Mouse (Mus musculus) embryonic facial prominence, embryonic 10.5 days (tissue): Measurements from ENCODE around the gene Edc4. TPM values are rescaled to one million over a fixed set of nuclear protein-coding genes. Genes with fewer than 3 reads are reported as not detected.
"Not testable (repeated sequence)": the region's sequence is repeated elsewhere in the genome, so short reads cannot be mapped to it uniquely, and the experiment has no call there.

Source experiments
- DNase-seq: peaks from one replicate; pipeline ENCODE4 v3.0.0-alpha.2; 2017; ENCODE audit warnings: low spot score
- H3K27ac ChIP-seq: fragments of 300-500 bp; sonication (generic); replicated peaks from 2 replicates; pipeline ENCODE4 v1.5.1; 2016; ENCODE audit warnings: mild to moderate bottlenecking
- H3K27me3 ChIP-seq: fragments of 300-500 bp; sonication (generic); replicated peaks from 2 replicates; pipeline ENCODE4 v1.6.1; 2016; ENCODE audit warnings: low read depth, mild to moderate bottlenecking; ENCODE audit not compliant: poor library complexity, severe bottlenecking
- H3K36me3 ChIP-seq: fragments of 300-500 bp; sonication (generic); replicated peaks from 2 replicates; pipeline ENCODE4 v1.6.1; 2016; ENCODE audit warnings: mild to moderate bottlenecking, moderate library complexity
- H3K4me1 ChIP-seq: fragments of 300-500 bp; sonication (generic); 2 replicates; pipeline ENCODE4 v1.6.1; 2016
- H3K4me3 ChIP-seq: fragments of 300-500 bp; sonication (generic); 2 replicates; pipeline ENCODE4 v1.5.1; 2016; ENCODE audit warnings: mild to moderate bottlenecking, moderate library complexity
- H3K9me3 ChIP-seq: fragments of 300-500 bp; sonication (generic); 2 replicates; pipeline ENCODE4 v1.6.1; 2016; ENCODE audit warnings: mild to moderate bottlenecking
- WGBS: fragments of 180-500 bp; shearing (Covaris S2); methylation state at CpG from one replicate; pipeline ENCODE4 v1.1.7; 2016; 5-methylcytosine and 5-hydroxymethylcytosine counted together
- polyA plus RNA-seq: library from polyadenylated mRNA; unstranded; fragments of >200 nt; fragmentation: Nextera tagmentation; extraction: Ambion mirVana; gene quantifications from 2 replicates; pipeline ENCODE4 v1.2.1, GENCODE M21; 2016

Edc4 gene
- 69.8 and 78.4 TPM in 2 replicates for polyA plus RNA-seq

- peak within 1 kb of the TSS; percentile 95 for H3K4me3 ChIP-seq
- H3K4me1 ChIP-seq, result peaks cover 30% of the 10 kb centered on the region
- H3K27ac ChIP-seq, result peak within 1 kb of the TSS; percentile 90
- peak; percentile 87 for DNase-seq
- WGBS, result under 1% methylated on average over 45 of the region's 45 CpGs
- H3K36me3 ChIP-seq, result peaks cover 66% of the 10 kb centered on the region
- H3K27me3 ChIP-seq, result no peaks in the 10 kb centered on the region
- no peaks in the 10 kb centered on the region for H3K9me3 ChIP-seq
These were observed at the start of gene Edc4 for GRCm38 (mm10) chr8:105880754-105881520. Gene Edc4, plus strand, starts transcription at chr8:105880881.

- not testable (repeated sequence) for DNase-seq, H3K27ac ChIP-seq, H3K9me3 ChIP-seq, H3K36me3 ChIP-seq, H3K27me3 ChIP-seq, H3K4me3 ChIP-seq, H3K4me1 ChIP-seq
- 88% methylated on average over 2 of the region's 2 CpGs for WGBS
These were observed 46.9 kb upstream of the Edc4 start for GRCm38 (mm10) chr8:105833740-105834139.

- Histone ChIP-seq H3K4me1 (0 out of 2 replicates have a peak, but pooled peaks cover 6% of the 10 kb centered on the region), H3K36me3 (no peaks in the 10 kb centered on the region), H3K4me3 (no peak overlapping the region), H3K27ac (no peak overlapping the region), H3K27me3 (no peaks in the 10 kb centered on the region), H3K9me3 (no peaks in the 10 kb centered on the region)
- 30% methylated on average over 11 of the region's 11 CpGs for WGBS
- DNase-seq, result peak; percentile 60
These were observed 45.4 kb upstream of the Edc4 start for GRCm38 (mm10) chr8:105835318-105835717.

DNA sequence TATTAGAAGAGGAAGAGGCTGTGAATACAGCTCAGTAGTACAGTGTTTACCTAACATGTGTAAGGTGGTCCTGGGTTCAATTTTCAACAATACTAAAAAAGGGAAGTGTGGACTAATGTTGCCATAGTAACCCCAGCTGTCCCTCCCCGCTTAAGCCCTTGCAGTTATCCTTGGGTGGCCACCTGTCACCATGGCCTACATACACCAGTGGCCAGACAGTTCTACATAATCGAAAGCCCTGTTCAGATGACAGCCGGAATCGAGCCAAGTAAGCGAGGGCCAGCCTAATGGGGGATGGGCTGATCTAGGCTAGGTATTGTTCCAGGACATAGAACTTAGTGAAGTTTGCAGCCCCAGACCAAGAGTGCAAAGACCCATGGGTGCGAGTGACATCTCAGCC lies 43.7 kb upstream of the Edc4 start:
- DNase-seq, result no peak
- 0 out of 2 replicates have a peak, but pooled peaks cover 6% of the 10 kb centered on the region for H3K4me1 ChIP-seq
- H3K4me3 ChIP-seq, result no peak overlapping the region
- 87% methylated on average over 6 of the region's 6 CpGs for WGBS
- H3K36me3 ChIP-seq, result peaks cover 12% of the 10 kb centered on the region
- H3K27me3 ChIP-seq, result no peaks in the 10 kb centered on the region
- no peaks in the 10 kb centered on the region for H3K9me3 ChIP-seq
- no peak overlapping the region for H3K27ac ChIP-seq

- 90% methylated on average over 5 of the region's 5 CpGs for WGBS
- H3K27ac ChIP-seq, result no peak overlapping the region
- DNase-seq, result no peak
- H3K4me1 ChIP-seq, result 0 out of 2 replicates have a peak, but pooled peaks cover 6% of the 10 kb centered on the region
- no peaks in the 10 kb centered on the region for H3K27me3 ChIP-seq
- H3K4me3 ChIP-seq, result no peak overlapping the region
- no peaks in the 10 kb centered on the region for H3K9me3 ChIP-seq
- H3K36me3 ChIP-seq, result peaks cover 34% of the 10 kb centered on the region
These were observed 41.5 kb upstream of the Edc4 start for GRCm38 (mm10) chr8:105839209-105839608.

- Histone ChIP-seq H3K4me3 (no peak overlapping the region), H3K4me1 (peaks cover 9% of the 10 kb centered on the region), H3K9me3 (no peaks in the 10 kb centered on the region), H3K27ac (no peak overlapping the region), H3K27me3 (no peaks in the 10 kb centered on the region), H3K36me3 (peaks cover 82% of the 10 kb centered on the region)
- 87% methylated on average over 11 of the region's 11 CpGs for WGBS
- no peak for DNase-seq
These were observed 34.0 kb upstream of the Edc4 start for GRCm38 (mm10) chr8:105846678-105847077.

DNA sequence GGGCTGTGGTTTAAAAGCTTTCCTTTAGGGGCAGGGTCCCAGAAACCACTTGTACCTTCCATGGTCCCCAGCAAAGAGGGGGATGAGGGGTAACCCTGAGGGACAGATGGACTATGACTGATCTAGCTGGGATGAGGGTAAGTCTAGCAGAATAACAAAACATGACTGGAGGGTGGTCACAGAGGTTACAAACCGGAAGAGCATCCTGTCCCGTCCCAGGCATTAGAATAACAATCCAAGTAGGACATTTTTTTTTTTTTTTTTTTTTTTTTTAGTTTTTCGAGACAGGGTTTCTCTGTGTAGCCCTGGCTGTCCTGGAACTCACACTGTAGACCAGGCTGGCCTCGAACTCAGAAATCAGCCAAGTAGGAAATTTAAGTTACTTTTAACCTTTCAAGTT lies 30.7 kb upstream of the Edc4 start:
- no peak overlapping the region for H3K4me3 ChIP-seq
- WGBS, result 79% methylated on average over 4 of the region's 4 CpGs

GRCm38 (mm10) chr8:105850611-105851010 lies 30.1 kb upstream of the Edc4 start:
- DNase-seq, result no peak
- WGBS, result 80% methylated on average over 7 of the region's 7 CpGs
- Histone ChIP-seq H3K36me3 (peaks cover 44% of the 10 kb centered on the region), H3K27ac (no peak overlapping the region), H3K9me3 (no peaks in the 10 kb centered on the region), H3K27me3 (no peaks in the 10 kb centered on the region), H3K4me3 (peak overlapping the region; percentile 83), H3K4me1 (peaks cover 21% of the 10 kb centered on the region)

More for the DNA sequence above, 30.7 kb upstream of the Edc4 start:
- no peak for DNase-seq
- H3K36me3 ChIP-seq, result peaks cover 50% of the 10 kb centered on the region
- no peak overlapping the region for H3K27ac ChIP-seq
- H3K4me1 ChIP-seq, result peaks cover 15% of the 10 kb centered on the region
- no peaks in the 10 kb centered on the region for H3K9me3 ChIP-seq
- no peaks in the 10 kb centered on the region for H3K27me3 ChIP-seq

- Histone ChIP-seq H3K27me3 (no peaks in the 10 kb centered on the region), H3K4me1 (peaks cover 32% of the 10 kb centered on the region), H3K4me3 (peak overlapping the region; percentile 83), H3K36me3 (peaks cover 33% of the 10 kb centered on the region), H3K9me3 (no peaks in the 10 kb centered on the region), H3K27ac (peak overlapping the region; percentile 88)
- WGBS, result under 1% methylated on average over 34 of the region's 34 CpGs
- DNase-seq, result peak; percentile 94
These were observed 29.0 kb upstream of the Edc4 start for GRCm38 (mm10) chr8:105851651-105852143.

DNA sequence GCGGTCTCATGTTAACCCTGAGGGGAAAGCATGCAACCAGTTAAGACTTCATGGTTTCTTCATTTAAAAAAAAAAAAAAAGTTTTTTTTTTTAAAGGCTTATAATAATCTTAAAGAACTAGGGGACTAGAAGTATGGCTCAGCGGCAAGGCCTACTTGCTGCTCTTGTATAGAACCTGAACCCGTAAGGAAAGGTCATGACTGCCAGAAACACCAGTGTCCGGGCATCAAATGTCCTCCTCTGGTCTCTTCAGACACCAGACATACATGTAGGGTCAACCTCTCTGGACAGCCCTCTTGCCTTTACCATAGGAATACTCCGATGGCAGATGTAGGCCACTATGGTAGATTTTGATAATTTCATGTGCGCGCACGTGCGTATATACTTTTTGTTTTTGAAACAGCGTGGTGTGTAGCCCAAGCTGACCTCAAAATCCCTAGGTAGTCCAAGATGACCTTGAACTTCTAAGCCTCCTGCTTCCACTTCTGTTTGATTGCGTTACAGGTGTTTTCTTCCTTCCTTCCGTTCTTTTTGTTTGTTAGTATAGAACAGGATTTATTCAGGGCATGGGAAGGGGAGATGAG lies 28.4 kb upstream of the Edc4 start:
- H3K36me3 ChIP-seq, result peaks cover 30% of the 10 kb centered on the region
- peaks cover 37% of the 10 kb centered on the region for H3K4me1 ChIP-seq
- no peaks in the 10 kb centered on the region for H3K9me3 ChIP-seq
- H3K4me3 ChIP-seq, result peak overlapping the region; percentile 83
- peak overlapping the region; percentile 37; the same call in 1 of the 2 replicates for H3K27ac ChIP-seq
- no peaks in the 10 kb centered on the region for H3K27me3 ChIP-seq
- 82% methylated on average over 12 of the region's 12 CpGs for WGBS
- peak; percentile 10 for DNase-seq

- peaks cover 29% of the 10 kb centered on the region for H3K36me3 ChIP-seq
- peaks cover 46% of the 10 kb centered on the region for H3K4me1 ChIP-seq
- 0 out of 2 replicates have a peak within 1 kb of the TSS, but pooled peaks have one; percentile 37 for H3K27ac ChIP-seq
- DNase-seq, result no peak
- peak within 1 kb of the TSS; percentile 83; the same call in 1 of the 2 replicates for H3K4me3 ChIP-seq
- no peaks in the 10 kb centered on the region for H3K9me3 ChIP-seq
- WGBS, result 93% methylated on average over 3 of the region's 3 CpGs
- no peaks in the 10 kb centered on the region for H3K27me3 ChIP-seq
These were observed 27.5 kb upstream of the Edc4 start, which contains the start of gene Cenpt for GRCm38 (mm10) chr8:105853178-105853577. Gene Cenpt, minus strand, starts transcription at chr8:105853278.

- peaks cover 53% of the 10 kb centered on the region for H3K4me1 ChIP-seq
- H3K27ac ChIP-seq, result peak overlapping the region; percentile 95
- WGBS, result 27% methylated on average over 8 of the region's 8 CpGs
- H3K9me3 ChIP-seq, result no peaks in the 10 kb centered on the region
- no peaks in the 10 kb centered on the region for H3K27me3 ChIP-seq
- DNase-seq, result no peak
- H3K36me3 ChIP-seq, result peaks cover 26% of the 10 kb centered on the region
- peak overlapping the region; percentile 84 for H3K4me3 ChIP-seq
These were observed 26.4 kb upstream of the Edc4 start for GRCm38 (mm10) chr8:105854303-105854702.
